Mouse (Mus musculus) erythroblast, embryonic 14.5 days (primary cell): Measurements from ENCODE around the gene Gramd1a.

Experiments
- GATA1 ChIP-seq: IDR thresholded peaks from 2 replicates; pipeline ENCODE4 v1.6.1; 2012; ENCODE audit warnings: low read length, inconsistent platforms, mixed read lengths
- TAL1 ChIP-seq: IDR thresholded peaks from 3 replicates; pipeline ENCODE4 v1.6.1; 2012; ENCODE audit warnings: low read length, inconsistent platforms, mixed read lengths

GRCm38 (mm10) chr7:31122641-31123631 is 32.8 kb downstream of the Gramd1a start:
- no peak for TF ChIP-seq GATA1
- no peak for TF ChIP-seq TAL1
